Mouse (Mus musculus) heart, postnatal 0 days (tissue): Measurements from ENCODE around the gene Olfr813. TPM values are rescaled to one million over a fixed set of nuclear protein-coding genes. Genes with fewer than 3 reads are reported as not detected.

ENCODE experiments used
- polyA plus RNA-seq: library from polyadenylated mRNA; unstranded; fragments of >200 nt; fragmentation: Nextera tagmentation; extraction: Ambion mirVana; gene quantifications from 2 replicates; pipeline ENCODE4 v1.2.1, GENCODE M21; 2015
- total RNA-seq: library from RNA; depleted of rRNA; stranded (reverse); fragments of >200 nt; gene quantifications from 2 replicates; pipeline ENCODE4 v1.2.3, GENCODE M21; 2014; ENCODE audit warnings: low replicate concordance; rRNA removed

The Olfr813 gene
- total and polyA plus RNA-seq, 2 experiments from 2014 or later = not detected

Other genes starting within 250 kb of the Olfr813 start
- gene Olfr796, start 242.8 kb upstream of the Olfr813 start, total RNA-seq = not detected in 2 replicates
- gene Olfr796, start 242.8 kb upstream of the Olfr813 start, polyA plus RNA-seq = not detected in 2 replicates
- not detected in 2 replicates for gene Olfr798, start 227.4 kb upstream of the Olfr813 start, total RNA-seq
- not detected in 2 replicates for gene Olfr798, start 227.4 kb upstream of the Olfr813 start, polyA plus RNA-seq
- gene Olfr799, start 217.9 kb upstream of the Olfr813 start, total RNA-seq = not detected in 2 replicates
- gene Olfr799, start 217.9 kb upstream of the Olfr813 start, polyA plus RNA-seq = not detected in 2 replicates
- not detected in 2 replicates for gene Olfr800, start 197.7 kb upstream of the Olfr813 start, total RNA-seq
- gene Olfr800, start 197.7 kb upstream of the Olfr813 start, polyA plus RNA-seq = not detected in 2 replicates
- gene Olfr801, start 181.5 kb upstream of the Olfr813 start, total RNA-seq = not detected in 2 replicates
- gene Olfr801, start 181.5 kb upstream of the Olfr813 start, polyA plus RNA-seq = not detected in 2 replicates
- not detected in 2 replicates for gene Olfr802, start 167.2 kb upstream of the Olfr813 start, total RNA-seq
- gene Olfr802, start 167.2 kb upstream of the Olfr813 start, polyA plus RNA-seq = not detected in 2 replicates
- gene Olfr803, start 161.1 kb upstream of the Olfr813 start, total RNA-seq = not detected in 2 replicates
- not detected in 2 replicates for gene Olfr803, start 161.1 kb upstream of the Olfr813 start, polyA plus RNA-seq
- gene Olfr804, start 152.2 kb upstream of the Olfr813 start, total RNA-seq = not detected in 2 replicates
- gene Olfr804, start 152.2 kb upstream of the Olfr813 start, polyA plus RNA-seq = not detected in 2 replicates
- not detected in 2 replicates for gene Olfr805, start 126.0 kb upstream of the Olfr813 start, total RNA-seq
- not detected in 2 replicates for gene Olfr805, start 126.0 kb upstream of the Olfr813 start, polyA plus RNA-seq
- gene Olfr806, start 113.4 kb upstream of the Olfr813 start, total RNA-seq = not detected in 2 replicates
- not detected in 2 replicates for gene Olfr806, start 113.4 kb upstream of the Olfr813 start, polyA plus RNA-seq
- gene Olfr807, start 97.6 kb upstream of the Olfr813 start, total RNA-seq = not detected in 2 replicates
- not detected in 2 replicates for gene Olfr807, start 97.6 kb upstream of the Olfr813 start, polyA plus RNA-seq
- gene Olfr808, start 89.9 kb upstream of the Olfr813 start, total RNA-seq = not detected in 2 replicates
- gene Olfr808, start 89.9 kb upstream of the Olfr813 start, polyA plus RNA-seq = not detected in 2 replicates
- not detected in 2 replicates for gene Olfr809, start 80.7 kb upstream of the Olfr813 start, total RNA-seq
- gene Olfr809, start 80.7 kb upstream of the Olfr813 start, polyA plus RNA-seq = not detected in 2 replicates
- not detected in 2 replicates for gene Olfr810, start 60.5 kb upstream of the Olfr813 start, total RNA-seq
- not detected in 2 replicates for gene Olfr810, start 60.5 kb upstream of the Olfr813 start, polyA plus RNA-seq
- not detected in 2 replicates for gene Olfr811, start 51.0 kb upstream of the Olfr813 start, total RNA-seq
- not detected in 2 replicates for gene Olfr811, start 51.0 kb upstream of the Olfr813 start, polyA plus RNA-seq
- not detected in 2 replicates for gene Olfr812, start 9.3 kb upstream of the Olfr813 start, total RNA-seq
- not detected in 2 replicates for gene Olfr812, start 9.3 kb upstream of the Olfr813 start, polyA plus RNA-seq
- not detected in 2 replicates for gene Olfr814, start 24.5 kb downstream of the Olfr813 start, total RNA-seq
- gene Olfr814, start 24.5 kb downstream of the Olfr813 start, polyA plus RNA-seq = not detected in 2 replicates
- gene Olfr815, start 50.5 kb downstream of the Olfr813 start, total RNA-seq = not detected in 2 replicates
- not detected in 2 replicates for gene Olfr815, start 50.5 kb downstream of the Olfr813 start, polyA plus RNA-seq
- not detected in 2 replicates for gene Olfr816, start 60.2 kb downstream of the Olfr813 start, total RNA-seq
- not detected in 2 replicates for gene Olfr816, start 60.2 kb downstream of the Olfr813 start, polyA plus RNA-seq
- gene Olfr818, start 93.7 kb downstream of the Olfr813 start, total RNA-seq = not detected in 2 replicates
- not detected in 2 replicates for gene Olfr818, start 93.7 kb downstream of the Olfr813 start, polyA plus RNA-seq
- not detected in 2 replicates for gene Olfr819, start 111.9 kb downstream of the Olfr813 start, total RNA-seq
- gene Olfr819, start 111.9 kb downstream of the Olfr813 start, polyA plus RNA-seq = not detected in 2 replicates
- gene Olfr247, start 120.8 kb downstream of the Olfr813 start, total RNA-seq = not detected in 2 replicates
- not detected in 2 replicates for gene Olfr247, start 120.8 kb downstream of the Olfr813 start, polyA plus RNA-seq
- gene Gm10310, start 129.7 kb downstream of the Olfr813 start, total RNA-seq = not detected in 2 replicates
- gene Gm10310, start 129.7 kb downstream of the Olfr813 start, polyA plus RNA-seq = not detected in 2 replicates
- not detected in 2 replicates for gene Olfr820, start 157.3 kb downstream of the Olfr813 start, total RNA-seq
- not detected in 2 replicates for gene Olfr820, start 157.3 kb downstream of the Olfr813 start, polyA plus RNA-seq
- gene Olfr821, start 175.0 kb downstream of the Olfr813 start, total RNA-seq = not detected in 2 replicates
- gene Olfr821, start 175.0 kb downstream of the Olfr813 start, polyA plus RNA-seq = not detected in 2 replicates
- not detected in 2 replicates for gene Olfr822, start 215.8 kb downstream of the Olfr813 start, total RNA-seq
- gene Olfr822, start 215.8 kb downstream of the Olfr813 start, polyA plus RNA-seq = not detected in 2 replicates